Mouse (Mus musculus) hindbrain, embryonic 15.5 days (tissue): Measurements from ENCODE around the gene Ubl3. TPM values are rescaled to one million over a fixed set of nuclear protein-coding genes. Genes with fewer than 3 reads are reported as not detected.

Experiments used
- ATAC-seq: fragments of 200-750 bp; cut with Nextera tagmentation; 2 replicates; pipeline ENCODE4 v1.8.0; 2017; ENCODE audit warnings: low read depth, moderate number of reproducible peaks, moderate TSS enrichment; ENCODE audit not compliant: low FRiP score
- H3K27ac ChIP-seq: fragments of 300-500 bp; sonication (generic); replicated peaks from 2 replicates; pipeline ENCODE4 v1.5.1; 2015; ENCODE audit warnings: mild to moderate bottlenecking, inconsistent platforms
- H3K27me3 ChIP-seq: fragments of 300-500 bp; sonication (generic); 2 replicates; pipeline ENCODE4 v1.6.1; 2015; ENCODE audit warnings: control low read depth, inconsistent platforms
- H3K36me3 ChIP-seq: fragments of 300-500 bp; sonication (generic); 2 replicates; pipeline ENCODE4 v1.6.1; 2015; ENCODE audit warnings: control low read depth, inconsistent platforms
- H3K4me1 ChIP-seq: fragments of 300-500 bp; sonication (generic); replicated peaks from 2 replicates; pipeline ENCODE4 v1.6.1; 2015; ENCODE audit warnings: control low read depth, inconsistent platforms
- H3K4me2 ChIP-seq: fragments of 300-500 bp; sonication (generic); 2 replicates; pipeline ENCODE4 v1.6.1; 2015; ENCODE audit warnings: moderate library complexity, mild to moderate bottlenecking, inconsistent platforms
- H3K4me3 ChIP-seq: fragments of 300-500 bp; sonication (generic); 2 replicates; pipeline ENCODE4 v1.5.1; 2015; ENCODE audit warnings: mild to moderate bottlenecking, inconsistent platforms
- H3K9ac ChIP-seq: fragments of 300-500 bp; sonication (generic); 2 replicates; pipeline ENCODE4 v1.6.1; 2015; ENCODE audit warnings: inconsistent platforms
- H3K9me3 ChIP-seq: fragments of 300-500 bp; sonication (generic); 2 replicates; pipeline ENCODE4 v1.6.1; 2016; ENCODE audit warnings: control low read depth, inconsistent platforms
- WGBS: fragments of 180-500 bp; shearing (Covaris S2); methylation state at CpG from one replicate; pipeline ENCODE4 v1.1.7; 2015; 5-methylcytosine and 5-hydroxymethylcytosine counted together
- polyA plus RNA-seq: library from polyadenylated mRNA; unstranded; fragments of >200 nt; fragmentation: Nextera tagmentation; extraction: Ambion mirVana; gene quantifications from 2 replicates; pipeline ENCODE4 v1.2.1, GENCODE M21; 2015

Ubl3 gene
- 96.9 and 101 TPM in 2 replicates for polyA plus RNA-seq

- Histone ChIP-seq H3K9ac (peak within 1 kb of the TSS; percentile 77), H3K4me3 (peak within 1 kb of the TSS; percentile 64), H3K9me3 (no peaks in the 10 kb centered on the region), H3K27me3 (no peaks in the 10 kb centered on the region), H3K4me2 (peak within 1 kb of the TSS; percentile 81), H3K27ac (peak within 1 kb of the TSS; percentile 96), H3K36me3 (no peaks in the 10 kb centered on the region), H3K4me1 (peaks cover 42% of the 10 kb centered on the region)
- WGBS: under 1% methylated on average over 78 of the region's 95 CpGs
- ATAC-seq: peak; percentile 95
Measured at GRCm38 (mm10) chr5:148552187-148553071, at the start of gene Ubl3. Gene Ubl3 (minus strand): TSS chr5:148552789.

GRCm38 (mm10) chr5:148598376-148598775 is 45.8 kb upstream of the Ubl3 start:
- Histone ChIP-seq H3K36me3 (no peaks in the 10 kb centered on the region), H3K4me2 (no peak overlapping the region), H3K4me1 (no peaks in the 10 kb centered on the region), H3K27ac (no peak overlapping the region), H3K9ac (no peak overlapping the region), H3K27me3 (no peaks in the 10 kb centered on the region), H3K4me3 (no peak overlapping the region), H3K9me3 (no peaks in the 10 kb centered on the region)
- ATAC-seq: no peak
- 46% methylated on average over 9 of the region's 9 CpGs for WGBS

DNA sequence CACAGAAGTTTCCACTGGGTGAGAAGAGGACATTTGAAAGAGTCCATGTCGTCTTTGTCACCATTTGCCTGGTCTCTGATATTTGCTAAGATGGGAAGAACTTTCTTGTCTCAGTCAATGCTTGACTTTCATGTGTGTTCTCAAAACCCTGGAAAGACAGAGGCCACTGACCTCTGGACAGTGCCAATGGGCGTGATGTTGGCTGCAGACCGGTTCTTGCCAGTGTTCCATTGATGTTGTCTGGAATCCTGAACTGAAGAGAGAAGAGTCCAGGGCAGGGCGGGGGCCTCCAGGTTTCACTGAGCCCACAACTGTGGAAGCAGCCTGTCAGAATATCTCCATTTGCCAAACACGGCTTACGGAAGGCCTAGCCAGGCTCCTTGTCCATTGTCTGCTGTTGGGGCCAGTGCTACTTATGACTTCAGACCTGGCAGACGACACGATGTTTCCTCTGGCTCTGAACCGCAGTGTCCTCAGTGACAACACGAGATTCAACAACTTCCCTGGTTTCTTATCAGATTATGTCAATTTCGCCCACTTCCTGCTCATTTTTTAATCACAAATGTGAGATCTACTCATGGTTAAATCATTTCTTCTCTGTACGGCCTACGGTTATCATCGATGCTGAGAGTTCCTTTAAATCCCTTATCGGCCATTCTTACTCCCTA is 43.6 kb upstream of the Ubl3 start:
- Histone ChIP-seq H3K9ac (no peak overlapping the region), H3K4me1 (no peaks in the 10 kb centered on the region), H3K36me3 (no peaks in the 10 kb centered on the region), H3K9me3 (no peaks in the 10 kb centered on the region), H3K4me2 (no peak overlapping the region), H3K27ac (no peak overlapping the region), H3K27me3 (no peaks in the 10 kb centered on the region), H3K4me3 (no peak overlapping the region)
- 94% methylated on average over 15 of the region's 15 CpGs for WGBS
- no peak for ATAC-seq

DNA sequence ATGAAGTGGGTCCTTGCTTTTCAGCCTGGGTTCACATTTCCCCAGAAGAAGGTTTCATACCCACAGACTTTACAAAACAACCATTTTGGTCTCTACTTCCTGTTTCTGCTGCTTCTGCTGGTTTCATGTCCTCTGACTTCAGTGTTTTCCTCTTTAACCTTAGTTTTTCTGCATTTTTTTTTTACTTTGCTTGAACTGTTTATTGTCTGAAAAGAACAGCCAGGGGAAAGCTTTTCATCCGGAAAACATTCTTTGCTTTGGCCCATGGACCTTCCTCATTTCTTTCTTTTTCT is 42.8 kb upstream of the Ubl3 start:
- Histone ChIP-seq H3K4me1 (no peaks in the 10 kb centered on the region), H3K4me3 (no peak overlapping the region), H3K27me3 (no peaks in the 10 kb centered on the region), H3K4me2 (no peak overlapping the region), H3K9ac (no peak overlapping the region), H3K9me3 (no peaks in the 10 kb centered on the region), H3K36me3 (no peaks in the 10 kb centered on the region), H3K27ac (no peak overlapping the region)
- WGBS: 85% methylated on average over 1 of the region's 1 CpGs
- ATAC-seq: no peak

DNA sequence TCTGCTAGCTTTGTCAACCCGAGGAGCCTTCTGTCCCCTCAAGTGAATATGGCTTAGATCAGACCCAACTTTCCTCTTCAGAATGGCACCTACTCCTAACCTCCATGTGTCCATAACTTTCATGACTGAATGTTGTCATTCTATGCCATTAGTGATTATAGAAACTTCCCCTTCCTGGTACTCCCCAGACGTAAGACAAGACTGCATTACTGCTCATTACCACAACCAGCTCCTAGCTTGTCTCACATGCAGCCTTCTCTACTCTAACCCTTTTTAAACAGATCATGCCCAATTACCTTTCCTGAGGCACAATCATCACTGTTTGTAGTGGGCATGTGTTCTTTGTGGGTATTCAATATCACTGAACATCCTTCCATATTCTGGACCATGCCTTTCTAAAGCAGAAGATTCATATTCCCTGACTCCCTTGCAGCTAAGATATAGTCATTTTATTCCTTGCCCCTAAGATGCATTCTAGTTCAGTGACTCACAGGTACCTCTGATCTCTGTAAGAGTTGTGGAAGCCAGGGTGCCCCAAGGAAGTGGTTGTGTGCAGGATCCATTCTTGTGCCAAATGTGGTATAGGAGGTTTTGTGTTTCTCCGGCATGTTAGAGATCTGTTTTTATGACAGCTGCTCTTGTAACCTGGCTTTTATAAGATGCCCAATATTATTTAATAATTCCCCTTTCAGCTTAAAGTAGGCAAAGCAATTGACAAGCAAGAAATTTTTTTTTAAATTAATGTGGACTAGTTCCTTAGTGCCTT is 42.3 kb upstream of the Ubl3 start:
- no peak overlapping the region for H3K27ac ChIP-seq
- no peaks in the 10 kb centered on the region for H3K27me3 ChIP-seq
- H3K9me3 ChIP-seq: no peaks in the 10 kb centered on the region
- no peaks in the 10 kb centered on the region for H3K4me1 ChIP-seq
- no peak overlapping the region for H3K4me3 ChIP-seq
- H3K36me3 ChIP-seq: no peaks in the 10 kb centered on the region
- ATAC-seq: no peak
- no peak overlapping the region for H3K4me2 ChIP-seq
- 88% methylated on average over 3 of the region's 3 CpGs for WGBS
- H3K9ac ChIP-seq: no peak overlapping the region

GRCm38 (mm10) chr5:148593607-148594006 is 41.0 kb upstream of the Ubl3 start:
- Histone ChIP-seq H3K36me3 (no peaks in the 10 kb centered on the region), H3K9ac (no peak overlapping the region), H3K9me3 (no peaks in the 10 kb centered on the region), H3K27ac (no peak overlapping the region), H3K27me3 (no peaks in the 10 kb centered on the region), H3K4me1 (no peaks in the 10 kb centered on the region), H3K4me2 (no peak overlapping the region), H3K4me3 (no peak overlapping the region)
- 29% methylated on average over 4 of the region's 4 CpGs for WGBS
- no peak for ATAC-seq

DNA sequence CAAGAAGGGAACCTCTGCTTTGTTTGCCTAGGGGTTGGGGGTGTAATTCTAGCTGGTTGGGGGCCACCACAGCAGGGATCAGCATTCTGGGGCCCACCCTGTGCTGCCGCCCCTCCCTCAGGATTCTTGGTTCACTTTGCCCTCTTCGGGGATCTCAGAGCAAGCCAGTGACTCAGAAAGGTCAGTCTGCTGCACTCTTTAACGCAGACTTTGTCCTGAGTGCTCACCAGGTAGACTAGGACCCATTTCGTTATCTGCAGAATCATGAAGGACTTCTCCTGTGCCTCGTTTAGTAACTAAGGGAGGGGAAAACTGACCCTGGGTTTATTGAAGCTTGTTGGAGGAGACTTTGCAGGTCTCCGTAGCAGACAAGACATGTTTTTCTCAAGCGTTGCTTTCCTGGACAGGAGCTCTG is 38.9 kb upstream of the Ubl3 start:
- H3K9ac ChIP-seq: no peak overlapping the region
- no peaks in the 10 kb centered on the region for H3K9me3 ChIP-seq
- H3K4me3 ChIP-seq: no peak overlapping the region
- H3K27me3 ChIP-seq: no peaks in the 10 kb centered on the region
- 0 out of 2 replicates have a peak, but pooled peaks cover 3% of the 10 kb centered on the region for H3K4me1 ChIP-seq
- no peak for ATAC-seq
- H3K27ac ChIP-seq: no peak overlapping the region
- H3K36me3 ChIP-seq: no peaks in the 10 kb centered on the region
- H3K4me2 ChIP-seq: no peak overlapping the region
- 63% methylated on average over 7 of the region's 7 CpGs for WGBS

GRCm38 (mm10) chr5:148590603-148591447 is 38.2 kb upstream of the Ubl3 start:
- no peaks in the 10 kb centered on the region for H3K36me3 ChIP-seq
- H3K27ac ChIP-seq: no peak overlapping the region
- no peak overlapping the region for H3K9ac ChIP-seq
- no peak overlapping the region for H3K4me2 ChIP-seq
- H3K27me3 ChIP-seq: no peaks in the 10 kb centered on the region
- 0 out of 2 replicates have a peak, but pooled peaks cover 3% of the 10 kb centered on the region for H3K4me1 ChIP-seq
- H3K9me3 ChIP-seq: no peaks in the 10 kb centered on the region
- WGBS: 66% methylated on average over 19 of the region's 20 CpGs
- no peak for ATAC-seq
- H3K4me3 ChIP-seq: no peak overlapping the region

GRCm38 (mm10) chr5:148588987-148589386 is 36.4 kb upstream of the Ubl3 start:
- H3K27me3 ChIP-seq: no peaks in the 10 kb centered on the region
- no peaks in the 10 kb centered on the region for H3K9me3 ChIP-seq
- no peak overlapping the region for H3K27ac ChIP-seq
- no peak overlapping the region for H3K9ac ChIP-seq
- ATAC-seq: no peak
- H3K4me1 ChIP-seq: 0 out of 2 replicates have a peak, but pooled peaks cover 3% of the 10 kb centered on the region
- 57% methylated on average over 3 of the region's 3 CpGs for WGBS
- H3K4me3 ChIP-seq: no peak overlapping the region
- no peak overlapping the region for H3K4me2 ChIP-seq
- no peaks in the 10 kb centered on the region for H3K36me3 ChIP-seq

GRCm38 (mm10) chr5:148588142-148588650 is 35.6 kb upstream of the Ubl3 start:
- no peaks in the 10 kb centered on the region for H3K9me3 ChIP-seq
- no peak overlapping the region for H3K4me2 ChIP-seq
- H3K4me1 ChIP-seq: 0 out of 2 replicates have a peak, but pooled peaks cover 3% of the 10 kb centered on the region
- H3K4me3 ChIP-seq: no peak overlapping the region
- ATAC-seq: no peak
- 26% methylated on average over 6 of the region's 6 CpGs for WGBS
- H3K36me3 ChIP-seq: no peaks in the 10 kb centered on the region
- H3K9ac ChIP-seq: no peak overlapping the region
- H3K27me3 ChIP-seq: no peaks in the 10 kb centered on the region
- no peak overlapping the region for H3K27ac ChIP-seq

DNA sequence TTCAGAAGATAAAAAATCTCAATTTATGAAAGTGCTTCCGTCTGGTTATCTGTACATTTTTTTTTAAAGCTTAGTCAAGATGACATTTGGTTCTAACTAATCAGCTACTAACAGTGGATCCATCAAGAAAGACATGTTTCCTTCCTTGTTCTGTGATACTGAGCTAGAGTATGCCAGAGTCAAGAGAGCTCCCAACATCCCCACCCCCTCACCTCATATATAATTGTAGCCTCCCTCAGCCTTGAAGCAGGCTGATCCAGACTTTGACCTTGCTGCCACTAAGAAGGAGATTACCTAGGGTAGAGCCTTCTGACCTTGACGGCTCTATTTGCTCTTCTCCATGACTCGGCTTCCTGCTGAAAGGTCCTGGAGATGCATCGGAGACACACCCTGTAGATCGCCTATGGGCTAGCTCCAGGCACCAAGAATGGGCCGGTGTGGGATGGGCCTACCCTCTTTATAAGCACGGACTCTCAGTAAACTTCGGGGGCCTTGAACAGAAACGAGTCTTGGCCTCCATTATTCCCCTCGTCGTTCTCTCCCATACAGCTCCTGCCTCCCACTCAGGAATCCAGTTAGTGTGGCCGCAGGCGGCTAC is 27.9 kb upstream of the Ubl3 start:
- H3K9ac ChIP-seq: no peak overlapping the region
- ATAC-seq: no peak
- H3K27me3 ChIP-seq: no peaks in the 10 kb centered on the region
- no peak overlapping the region for H3K4me2 ChIP-seq
- 90% methylated on average over 13 of the region's 13 CpGs for WGBS
- no peaks in the 10 kb centered on the region for H3K9me3 ChIP-seq
- H3K36me3 ChIP-seq: no peaks in the 10 kb centered on the region
- no peak overlapping the region for H3K27ac ChIP-seq
- no peaks in the 10 kb centered on the region; the same call in 1 of the 2 replicates for H3K4me1 ChIP-seq
- no peak overlapping the region for H3K4me3 ChIP-seq
